Mouse (Mus musculus) brain, adult 2 months (tissue): ENCODE results near the gene Fbrsl1.
A peak's percentile ranks its signal among the peaks of the same experiment; 100 is the strongest.
"Not testable (repeated sequence)": the region's sequence is repeated elsewhere in the genome, so short reads cannot be mapped to it uniquely, and the experiment has no call there.

ENCODE experiments used
- DNase-seq: peaks from one replicate; pipeline ENCODE4 v3.0.0; 2011; ENCODE audit warnings: low read depth, low spot score

The Fbrsl1 gene

GRCm38 (mm10) chr5:110449294-110449693 lies 991 bp upstream of the Fbrsl1 start:
- DNase-seq: no peak

- DNase-seq: peak; percentile 31
These were observed 425 bp downstream of the Fbrsl1 start for GRCm38 (mm10) chr5:110447720-110448435.

GRCm38 (mm10) chr5:110444509-110444908 lies 3.8 kb downstream of the Fbrsl1 start:
- DNase-seq: no peak

GRCm38 (mm10) chr5:110442966-110443590 lies 5.2 kb downstream of the Fbrsl1 start:
- DNase-seq: peak; percentile 27

- peak; percentile 85 for DNase-seq
These were observed 8.6 kb downstream of the Fbrsl1 start for GRCm38 (mm10) chr5:110439565-110440310.

- no peak for DNase-seq
These were observed 9.7 kb downstream of the Fbrsl1 start for GRCm38 (mm10) chr5:110438591-110438990.

- no peak for DNase-seq
These were observed 10.6 kb downstream of the Fbrsl1 start for GRCm38 (mm10) chr5:110437632-110438261.

- DNase-seq: not testable (repeated sequence)
These were observed 12.1 kb downstream of the Fbrsl1 start for GRCm38 (mm10) chr5:110436166-110436565.

- DNase-seq: peak; percentile 53
These were observed 13.5 kb downstream of the Fbrsl1 start for GRCm38 (mm10) chr5:110434816-110435215.

GRCm38 (mm10) chr5:110429045-110429444 lies 19.3 kb downstream of the Fbrsl1 start:
- peak; percentile 83 for DNase-seq

- DNase-seq: no peak
These were observed 20.0 kb downstream of the Fbrsl1 start for GRCm38 (mm10) chr5:110428290-110428689.

GRCm38 (mm10) chr5:110425187-110425586 lies 23.1 kb downstream of the Fbrsl1 start:
- DNase-seq: no peak

- DNase-seq: peak; percentile 26
These were observed 24.1 kb downstream of the Fbrsl1 start for GRCm38 (mm10) chr5:110424204-110424603.

- DNase-seq: peak; percentile 13
These were observed 26.9 kb downstream of the Fbrsl1 start for GRCm38 (mm10) chr5:110421393-110421792.

- DNase-seq: peak; percentile 41
These were observed 27.4 kb downstream of the Fbrsl1 start for GRCm38 (mm10) chr5:110420950-110421349.

- peak; percentile 28 for DNase-seq
These were observed 28.1 kb downstream of the Fbrsl1 start for GRCm38 (mm10) chr5:110420201-110420600.

GRCm38 (mm10) chr5:110418523-110418911 lies 29.8 kb downstream of the Fbrsl1 start:
- DNase-seq: peak; percentile 36

GRCm38 (mm10) chr5:110417756-110418522 lies 30.4 kb downstream of the Fbrsl1 start:
- no peak for DNase-seq

- DNase-seq: peak; percentile 92
These were observed 31.4 kb downstream of the Fbrsl1 start for GRCm38 (mm10) chr5:110416825-110417401.

GRCm38 (mm10) chr5:110415806-110416700 lies 32.2 kb downstream of the Fbrsl1 start:
- no peak for DNase-seq
